Comparison of ENCODE assay signal across 8 mouse cellular contexts in the genomic region with DNA sequence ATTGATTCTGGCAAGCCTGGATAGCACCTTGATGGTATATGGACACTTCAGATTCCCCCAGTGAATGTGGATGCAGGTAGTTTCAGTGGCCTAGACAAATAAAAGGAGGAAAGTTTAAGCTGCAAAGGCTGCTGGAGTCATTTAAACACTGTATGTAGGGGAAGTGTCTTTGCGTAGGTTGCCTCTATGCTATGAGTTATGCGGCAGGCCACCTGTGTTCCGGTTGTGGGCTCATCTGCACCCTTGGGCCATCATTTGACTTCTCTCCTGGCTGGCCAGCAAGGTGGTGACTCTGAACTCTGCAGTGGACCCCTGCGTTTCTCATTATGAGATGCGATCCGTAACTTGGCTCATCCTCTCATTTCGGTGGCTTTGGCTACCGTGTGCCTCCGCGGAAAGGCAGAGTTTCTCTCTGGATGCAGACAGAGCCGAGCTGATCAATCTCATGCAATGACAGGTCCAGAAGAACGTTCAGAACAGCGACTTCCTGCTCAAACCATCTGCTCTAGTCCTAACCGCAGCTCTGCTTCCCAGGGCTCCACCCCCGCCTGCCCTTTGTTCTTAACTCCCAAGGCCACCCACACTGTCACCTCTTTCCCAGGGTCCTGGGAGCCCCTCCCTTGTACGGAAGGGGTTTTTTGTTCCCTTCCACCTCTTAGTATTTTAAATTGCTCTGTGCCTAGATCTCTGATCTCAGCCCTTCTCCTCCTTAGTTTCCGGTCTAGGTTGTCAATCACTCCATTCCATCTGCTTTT. TPM values are rescaled to one million over a fixed set of nuclear protein-coding genes. Genes with fewer than 3 reads are reported as not detected.
DNase-seq lines count a peak whose midpoint lies in the region; ATAC-seq and TF ChIP-seq lines count a peak whose summit lies in the region.

No protein-coding gene starts in this region.

- H3K27me3 ChIP-seq in heart, embryonic 10.5 days (ENCODE audit: insufficient read depth, poor library complexity, severe bottlenecking), result no peaks in the 10 kb centered on the region
- peaks cover 6% of the 10 kb centered on the region; the same call in 1 of the 2 replicates for H3K27me3 ChIP-seq in forebrain, embryonic 11.5 days (ENCODE audit: control insufficient read depth, insufficient read depth, low read length)
- 0 out of 2 replicates have a peak, but pooled peaks cover 3% of the 10 kb centered on the region for H3K27me3 ChIP-seq in limb, embryonic 12.5 days
- H3K27me3 ChIP-seq in midbrain, postnatal 0 days (ENCODE audit: insufficient read depth, low read length), result no peaks in the 10 kb centered on the region

- WGBS in heart, embryonic 10.5 days, result 48% methylated on average over 17 of the region's 17 CpGs
- WGBS in forebrain, embryonic 11.5 days, result 37% methylated on average over 17 of the region's 17 CpGs
- 37% methylated on average over 17 of the region's 17 CpGs for WGBS in limb, embryonic 12.5 days
- 28% methylated on average over 17 of the region's 17 CpGs for WGBS in midbrain, postnatal 0 days

- H3K27ac ChIP-seq in heart, embryonic 10.5 days, result no peak overlapping the region
- peak overlapping the region; percentile 82 for H3K27ac ChIP-seq in forebrain, embryonic 11.5 days (ENCODE audit: low read depth, low read length)
- H3K27ac ChIP-seq in limb, embryonic 12.5 days, result no peak overlapping the region
- peak overlapping the region; percentile 70 for H3K27ac ChIP-seq in midbrain, postnatal 0 days (ENCODE audit: low read depth, low read length)

- H3K9me3 ChIP-seq in heart, embryonic 10.5 days, result no peaks in the 10 kb centered on the region
- no peaks in the 10 kb centered on the region for H3K9me3 ChIP-seq in forebrain, embryonic 11.5 days (ENCODE audit: control insufficient read depth, low read length)
- no peaks in the 10 kb centered on the region for H3K9me3 ChIP-seq in limb, embryonic 12.5 days
- H3K9me3 ChIP-seq in midbrain, postnatal 0 days (ENCODE audit: low read length), result no peaks in the 10 kb centered on the region

- ATAC-seq in forebrain, embryonic 11.5 days (replicated peaks; ENCODE audit: low FRiP score), result peak; percentile 72
- ATAC-seq in inflammation-experienced regulatory T-cells, adult 6 months, result peak; percentile 83
- ATAC-seq in limb, embryonic 12.5 days (ENCODE audit: insufficient number of reproducible peaks, insufficient read depth, low FRiP score, low TSS enrichment, low read depth), result no peak
- peak; percentile 36 for ATAC-seq in midbrain, postnatal 0 days (ENCODE audit: low FRiP score)

- no peaks in the 10 kb centered on the region for H3K36me3 ChIP-seq in heart, embryonic 10.5 days
- no peaks in the 10 kb centered on the region for H3K36me3 ChIP-seq in forebrain, embryonic 11.5 days (ENCODE audit: control insufficient read depth, insufficient read depth, low read length)
- H3K36me3 ChIP-seq in limb, embryonic 12.5 days, result no peaks in the 10 kb centered on the region
- no peaks in the 10 kb centered on the region for H3K36me3 ChIP-seq in midbrain, postnatal 0 days (ENCODE audit: insufficient read depth, low read length)

- H3K4me2 ChIP-seq in forebrain, embryonic 11.5 days (ENCODE audit: low read depth, low read length, severe bottlenecking), result peak overlapping the region; percentile 43
- peak overlapping the region; percentile 27 for H3K4me2 ChIP-seq in limb, embryonic 12.5 days
- peak overlapping the region; percentile 36 for H3K4me2 ChIP-seq in midbrain, postnatal 0 days (ENCODE audit: low read depth, low read length, poor library complexity, severe bottlenecking)

- peaks cover 20% of the 10 kb centered on the region for H3K4me1 ChIP-seq in heart, embryonic 10.5 days
- H3K4me1 ChIP-seq in forebrain, embryonic 11.5 days (replicated peaks; ENCODE audit: control insufficient read depth, insufficient read depth, low read length), result peaks cover 16% of the 10 kb centered on the region
- peaks cover 7% of the 10 kb centered on the region; the same call in 1 of the 2 replicates for H3K4me1 ChIP-seq in limb, embryonic 12.5 days (replicated peaks)
- H3K4me1 ChIP-seq in midbrain, postnatal 0 days (ENCODE audit: insufficient read depth, low read length), result 0 out of 2 replicates have a peak, but pooled peaks cover 4% of the 10 kb centered on the region

- DNase-seq in heart, adult 18-20 months, result peak; percentile 16 to 23
- no peak for DNase-seq in heart, embryonic 10.5 days (ENCODE audit: low spot score)
- peak; percentile 74 for DNase-seq in brain, adult 2 months (ENCODE audit: low read depth, low spot score)
- peak; percentile 68 for DNase-seq in forebrain, embryonic 11.5 days (ENCODE audit: low spot score)
- DNase-seq in midbrain, postnatal 0 days (ENCODE audit: low spot score), result peak; percentile 62
- no peak for DNase-seq in urinary bladder, adult 18-20 months (ENCODE audit: low spot score in 2 of 2)

- no peak overlapping the region for H3K4me3 ChIP-seq in heart, embryonic 10.5 days
- peak overlapping the region; percentile 6; the same call in 1 of the 2 replicates for H3K4me3 ChIP-seq in forebrain, embryonic 11.5 days (ENCODE audit: low read depth, low read length)
- no peak overlapping the region for H3K4me3 ChIP-seq in limb, embryonic 12.5 days (replicated peaks)
- peak overlapping the region; percentile 12; the same call in 1 of the 2 replicates for H3K4me3 ChIP-seq in midbrain, postnatal 0 days (ENCODE audit: low read depth, low read length)

- no peak for TF ChIP-seq CTCF in midbrain, postnatal 0 days (IDR thresholded peaks at IDR 0.05)

- peak overlapping the region; percentile 23; the same call in 1 of the 2 replicates for H3K9ac ChIP-seq in forebrain, embryonic 11.5 days (ENCODE audit: low read length)
- H3K9ac ChIP-seq in limb, embryonic 12.5 days (replicated peaks), result no peak overlapping the region
- no peak overlapping the region for H3K9ac ChIP-seq in midbrain, postnatal 0 days (replicated peaks; ENCODE audit: low read length, poor library complexity, severe bottlenecking)

RNA-seq across cellular contexts. Expression of a gene that starts 20.3 kb away (rescaled TPM):
- total RNA-seq in heart, adult 18-20 months (2021), result 1 to 10 TPM; 1.5 TPM
- 6.7 and 11.4 TPM in 2 replicates for polyA plus RNA-seq in heart, embryonic 10.5 days (2016; fragmentation: Nextera tagmentation; extraction: Ambion mirVana)
- 5.5 and 5.6 TPM in 2 replicates for polyA plus RNA-seq in forebrain, embryonic 11.5 days (2014; fragmentation: Nextera tagmentation; extraction: Ambion mirVana)
- polyA plus RNA-seq in inflammation-experienced regulatory T-cells, adult 6 months (2017; shearing (Covaris generic)), result 1 to 10 TPM; 1.4 to 2.1 (median 1.8) TPM
- polyA plus RNA-seq in limb, embryonic 12.5 days (2016; fragmentation: Nextera tagmentation; extraction: Ambion mirVana), result 1.9 and 2.3 TPM in 2 replicates
- total RNA-seq in midbrain, postnatal 0 days (2014; rRNA removed), result 31.2 and 31.7 TPM in 2 replicates
- polyA plus RNA-seq in midbrain, postnatal 0 days (2015; fragmentation: Nextera tagmentation; extraction: Ambion mirVana), result 6.1 and 8.1 TPM in 2 replicates

Comparison
In these comparisons a context has a peak if more than half of its experiments do, and no peak if none do; other contexts are left out.
1. DNase-seq: peak in heart, adult 18-20 months (2 of 2), brain, adult 2 months (single experiment), forebrain, embryonic 11.5 days (single experiment) and midbrain, postnatal 0 days (single experiment); none in heart, embryonic 10.5 days (single experiment) and urinary bladder, adult 18-20 months (0 of 2).
2. H3K27ac ChIP-seq: peak in forebrain, embryonic 11.5 days (single experiment) and midbrain, postnatal 0 days (single experiment); none in heart, embryonic 10.5 days (single experiment) and limb, embryonic 12.5 days (single experiment).
3. H3K4me3 ChIP-seq: peak in forebrain, embryonic 11.5 days (single experiment) and midbrain, postnatal 0 days (single experiment); none in heart, embryonic 10.5 days (single experiment) and limb, embryonic 12.5 days (single experiment).
4. Peak in every context shown above with its lines, with median percentiles within 50 percentile points of each other: H3K4me2 ChIP-seq.